Mouse (Mus musculus) ovary, postnatal 10 days (tissue): ENCODE data around the gene Fam240a.

Experiments used
- DNase-seq: peaks from one replicate; pipeline ENCODE4 v3.0.0; 2022; ENCODE audit warnings: low spot score

The Fam240a gene

GRCm38 (mm10) chr9:110945343-110945742 lies 28.7 kb upstream of the Fam240a start:
- DNase-seq = no peak

- DNase-seq = no peak
Measured at GRCm38 (mm10) chr9:110944265-110944664, 27.6 kb upstream of the Fam240a start.

GRCm38 (mm10) chr9:110937506-110938490 lies 21.1 kb upstream of the Fam240a start:
- DNase-seq = no peak

GRCm38 (mm10) chr9:110935941-110936340 lies 19.3 kb upstream of the Fam240a start:
- DNase-seq = no peak

- no peak for DNase-seq
Measured at GRCm38 (mm10) chr9:110933850-110934437, 17.3 kb upstream of the Fam240a start.

- no peak for DNase-seq
Measured at GRCm38 (mm10) chr9:110931573-110931972, 14.9 kb upstream of the Fam240a start.

GRCm38 (mm10) chr9:110922759-110923158 lies 6.1 kb upstream of the Fam240a start:
- DNase-seq = peak; percentile 49

GRCm38 (mm10) chr9:110920665-110921419 lies 4.2 kb upstream of the Fam240a start:
- no peak for DNase-seq

- no peak for DNase-seq
Measured at GRCm38 (mm10) chr9:110915466-110915865, 1.2 kb downstream of the Fam240a start.

GRCm38 (mm10) chr9:110914631-110915236 lies 1.9 kb downstream of the Fam240a start:
- no peak for DNase-seq

GRCm38 (mm10) chr9:110909371-110909967 lies 7.2 kb downstream of the Fam240a start:
- no peak for DNase-seq

GRCm38 (mm10) chr9:110908631-110909016 lies 8.0 kb downstream of the Fam240a start:
- DNase-seq = no peak

- no peak for DNase-seq
Measured at GRCm38 (mm10) chr9:110907838-110908630, 8.6 kb downstream of the Fam240a start.

GRCm38 (mm10) chr9:110907201-110907837 lies 9.3 kb downstream of the Fam240a start:
- no peak for DNase-seq

- no peak for DNase-seq
Measured at GRCm38 (mm10) chr9:110902271-110902670, 14.4 kb downstream of the Fam240a start.

GRCm38 (mm10) chr9:110901204-110901603 lies 15.5 kb downstream of the Fam240a start:
- no peak for DNase-seq

- DNase-seq = no peak
Measured at GRCm38 (mm10) chr9:110899451-110900008, 17.1 kb downstream of the Fam240a start.

- DNase-seq = no peak
Measured at GRCm38 (mm10) chr9:110896595-110896994, 20.1 kb downstream of the Fam240a start.

- DNase-seq = no peak
Measured at GRCm38 (mm10) chr9:110895994-110896393, 20.7 kb downstream of the Fam240a start.

- DNase-seq = no peak
Measured at GRCm38 (mm10) chr9:110895507-110895906, 21.2 kb downstream of the Fam240a start.
